Mouse (Mus musculus) neutrophil, adult 5-6 weeks (primary cell): ENCODE results near the gene Sh2d2a. TPM values are rescaled to one million over a fixed set of nuclear protein-coding genes. Genes with fewer than 3 reads are reported as not detected.

ENCODE experiments used
- ATAC-seq: fragments of 151-379, 151-347 bp; 2 replicates; pipeline ENCODE4 v1.8.0; 2017; ENCODE audit warnings: mild to moderate bottlenecking, moderate TSS enrichment; ENCODE audit not compliant: insufficient number of reproducible peaks, poor library complexity, low FRiP score, severe bottlenecking; ENCODE audit errors: extremely low read depth
- total RNA-seq: library from RNA; stranded (forward); fragments of 200-1000 nt; gene quantifications from 2 replicates; pipeline ENCODE4 v1.2.3, GENCODE M21; 2017

The Sh2d2a gene
- total RNA-seq, 1 experiment from 2014 or later = 11.8 TPM

GRCm38 (mm10) chr3:87903821-87904220 lies 57.3 kb downstream of the Sh2d2a start:
- no peak for ATAC-seq

Other genes starting within 250 kb of the Sh2d2a start
- gene Arhgef11, start 229.2 kb upstream of the Sh2d2a start, total RNA-seq = 31.5 and 32.4 TPM in 2 replicates
- 0.12 and 1.7 TPM in 2 replicates for gene Lrrc71, start 98.1 kb upstream of the Sh2d2a start, total RNA-seq
- gene Ntrk1, start 51.6 kb upstream of the Sh2d2a start, total RNA-seq = not detected in 2 replicates
- not detected in 2 replicates for gene Insrr, start 49.8 kb upstream of the Sh2d2a start, total RNA-seq
- 7.4 and 8.4 TPM in 2 replicates for gene Pear1, start 22.4 kb upstream of the Sh2d2a start, total RNA-seq
- gene Prcc, start 38.9 kb downstream of the Sh2d2a start, total RNA-seq = 37.2 and 37.4 TPM in 2 replicates
- gene Hdgf, start 59.6 kb downstream of the Sh2d2a start, total RNA-seq = 78.5 and 81.7 TPM in 2 replicates
- 144 and 147 TPM in 2 replicates for gene Mrpl24, start 72.8 kb downstream of the Sh2d2a start, total RNA-seq
- gene Isg20l2, start 83.6 kb downstream of the Sh2d2a start, total RNA-seq = 32.5 and 33.1 TPM in 2 replicates
- gene Rrnad1, start 84.0 kb downstream of the Sh2d2a start, total RNA-seq = 27.9 and 37.2 TPM in 2 replicates
- not detected in 2 replicates for gene Crabp2, start 101.9 kb downstream of the Sh2d2a start, total RNA-seq
- gene Nes, start 124.3 kb downstream of the Sh2d2a start, total RNA-seq = 0.12 TPM in 1 of 2 replicates, not detected in the other
- gene Bcan, start 153.5 kb downstream of the Sh2d2a start, total RNA-seq = not detected in 2 replicates
- gene Hapln2, start 180.8 kb downstream of the Sh2d2a start, total RNA-seq = not detected in 2 replicates
- gene Gpatch4, start 196.4 kb downstream of the Sh2d2a start, total RNA-seq = 13.5 and 14.9 TPM in 2 replicates
- 15.0 and 22.8 TPM in 2 replicates for gene Naxe, start 211.7 kb downstream of the Sh2d2a start, total RNA-seq
- not detected in 2 replicates for gene Ttc24, start 231.5 kb downstream of the Sh2d2a start, total RNA-seq
- gene Iqgap3, start 235.2 kb downstream of the Sh2d2a start, total RNA-seq = 0.12 TPM in 1 of 2 replicates, not detected in the other